Mouse (Mus musculus): ENCODE results near the gene Arnt.

The Arnt gene

GRCm38 (mm10) chr3:95450915-95451314, 16.7 kb downstream of the Arnt start:
- Histone ChIP-seq H3K9me3 (ENCODE audit: low read length) (no peaks in the 10 kb centered on the region), H3K27me3 (ENCODE audit: insufficient read depth, low read length) (no peaks in the 10 kb centered on the region), H3K4me1 (replicated peaks; ENCODE audit: low read depth, low read length) (peaks cover 19% of the 10 kb centered on the region), H3K4me3 (replicated peaks; ENCODE audit: low read length) (no peak overlapping the region), H3K36me3 (ENCODE audit: insufficient read depth, low read length) (peaks cover 59% of the 10 kb centered on the region)
- no peak for TF ChIP-seq CTCF (conservative IDR thresholded peaks at IDR 0.05; ENCODE audit: low read length)
- no peak for TF ChIP-seq NANOG (IDR thresholded peaks at IDR 0.05; ENCODE audit: borderline replicate concordance, low read length)
- TF ChIP-seq POU5F1 (IDR thresholded peaks at IDR 0.05; ENCODE audit: borderline replicate concordance, low read length), result no peak

- no peaks in the 10 kb centered on the region for H3K9me3 ChIP-seq (ENCODE audit: low read length)
These were observed 22.2 kb downstream of the Arnt start for GRCm38 (mm10) chr3:95456367-95456766.

DNA sequence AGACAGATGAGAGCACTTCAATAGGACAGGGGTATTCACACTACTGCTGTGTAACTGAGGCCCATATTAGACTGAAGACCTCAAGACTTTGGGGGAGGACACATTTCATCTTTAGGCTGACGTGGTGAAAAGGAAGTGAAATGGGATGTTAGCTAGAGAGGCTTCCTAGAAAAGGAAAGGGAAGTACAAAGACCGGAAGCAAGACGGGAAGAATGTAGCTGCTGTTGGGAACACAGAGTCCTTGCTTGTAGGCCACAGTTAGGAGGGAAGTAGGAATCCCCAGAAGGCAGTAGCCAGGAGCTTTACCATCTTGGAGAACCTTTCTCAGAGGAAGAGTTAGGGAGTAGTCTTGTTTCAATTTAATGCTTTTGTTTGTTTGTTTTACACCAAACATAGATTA, 23.6 kb downstream of the Arnt start:
- no peaks in the 10 kb centered on the region for H3K27me3 ChIP-seq (ENCODE audit: insufficient read depth, low read length)
- no peak overlapping the region for H3K4me3 ChIP-seq (replicated peaks; ENCODE audit: low read length)
- no peaks in the 10 kb centered on the region for H3K4me1 ChIP-seq (replicated peaks; ENCODE audit: low read depth, low read length)
- no peaks in the 10 kb centered on the region for H3K9me3 ChIP-seq (ENCODE audit: low read length)
- no peak for TF ChIP-seq NANOG (IDR thresholded peaks at IDR 0.05; ENCODE audit: borderline replicate concordance, low read length)
- TF ChIP-seq CTCF (conservative IDR thresholded peaks at IDR 0.05; ENCODE audit: low read length), result no peak
- TF ChIP-seq POU5F1 (IDR thresholded peaks at IDR 0.05; ENCODE audit: borderline replicate concordance, low read length), result no peak
- peaks cover 48% of the 10 kb centered on the region for H3K36me3 ChIP-seq (ENCODE audit: insufficient read depth, low read length)

More at GRCm38 (mm10) chr3:95456367-95456766, 22.2 kb downstream of the Arnt start:
- TF ChIP-seq CTCF (conservative IDR thresholded peaks at IDR 0.05; ENCODE audit: low read length), result no peak
- no peak for TF ChIP-seq POU5F1 (IDR thresholded peaks at IDR 0.05; ENCODE audit: borderline replicate concordance, low read length)
- TF ChIP-seq NANOG (IDR thresholded peaks at IDR 0.05; ENCODE audit: borderline replicate concordance, low read length), result no peak
- H3K4me1 ChIP-seq (replicated peaks; ENCODE audit: low read depth, low read length), result peaks cover 6% of the 10 kb centered on the region
- peaks cover 57% of the 10 kb centered on the region for H3K36me3 ChIP-seq (ENCODE audit: insufficient read depth, low read length)
- H3K4me3 ChIP-seq (replicated peaks; ENCODE audit: low read length), result no peak overlapping the region
- no peaks in the 10 kb centered on the region for H3K27me3 ChIP-seq (ENCODE audit: insufficient read depth, low read length)

DNA sequence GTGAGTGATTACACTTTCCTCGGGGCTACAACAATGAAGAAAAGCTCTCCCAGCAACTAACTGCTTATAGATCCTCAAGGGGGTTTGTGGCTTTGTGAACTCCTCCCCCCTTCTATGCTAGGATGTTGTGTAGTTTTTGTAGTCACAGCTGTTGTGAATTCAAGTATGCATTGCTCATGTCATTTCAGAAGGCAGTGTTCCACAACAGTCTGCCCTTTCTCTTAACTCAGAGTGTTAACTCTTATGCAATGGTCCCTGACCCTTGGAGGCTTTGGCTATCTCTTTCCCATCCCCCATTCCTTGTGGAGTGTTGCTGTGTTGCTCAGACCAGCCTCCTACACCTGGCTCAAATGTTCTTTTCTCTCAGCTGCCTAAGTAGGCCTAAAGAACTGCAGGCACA, 25.2 kb downstream of the Arnt start:
- TF ChIP-seq POU5F1 (IDR thresholded peaks at IDR 0.05; ENCODE audit: borderline replicate concordance, low read length) (no peak), NANOG (IDR thresholded peaks at IDR 0.05; ENCODE audit: borderline replicate concordance, low read length) (no peak), CTCF (conservative IDR thresholded peaks at IDR 0.05; ENCODE audit: low read length) (no peak)
- Histone ChIP-seq H3K36me3 (ENCODE audit: insufficient read depth, low read length) (peaks cover 35% of the 10 kb centered on the region), H3K9me3 (ENCODE audit: low read length) (no peaks in the 10 kb centered on the region), H3K4me1 (replicated peaks; ENCODE audit: low read depth, low read length) (no peaks in the 10 kb centered on the region), H3K27me3 (ENCODE audit: insufficient read depth, low read length) (no peaks in the 10 kb centered on the region), H3K4me3 (replicated peaks; ENCODE audit: low read length) (no peak overlapping the region)

- H3K9me3 ChIP-seq (ENCODE audit: low read length), result no peaks in the 10 kb centered on the region
- no peaks in the 10 kb centered on the region for H3K27me3 ChIP-seq (ENCODE audit: insufficient read depth, low read length)
- TF ChIP-seq NANOG (IDR thresholded peaks at IDR 0.05; ENCODE audit: borderline replicate concordance, low read length) (no peak), POU5F1 (IDR thresholded peaks at IDR 0.05; ENCODE audit: borderline replicate concordance, low read length) (no peak), CTCF (conservative IDR thresholded peaks at IDR 0.05; ENCODE audit: low read length) (no peak)
- no peak overlapping the region for H3K4me3 ChIP-seq (replicated peaks; ENCODE audit: low read length)
- H3K36me3 ChIP-seq (ENCODE audit: insufficient read depth, low read length), result peaks cover 52% of the 10 kb centered on the region
- H3K4me1 ChIP-seq (replicated peaks; ENCODE audit: low read depth, low read length), result no peaks in the 10 kb centered on the region
These were observed 29.7 kb downstream of the Arnt start for GRCm38 (mm10) chr3:95463852-95464251.

DNA sequence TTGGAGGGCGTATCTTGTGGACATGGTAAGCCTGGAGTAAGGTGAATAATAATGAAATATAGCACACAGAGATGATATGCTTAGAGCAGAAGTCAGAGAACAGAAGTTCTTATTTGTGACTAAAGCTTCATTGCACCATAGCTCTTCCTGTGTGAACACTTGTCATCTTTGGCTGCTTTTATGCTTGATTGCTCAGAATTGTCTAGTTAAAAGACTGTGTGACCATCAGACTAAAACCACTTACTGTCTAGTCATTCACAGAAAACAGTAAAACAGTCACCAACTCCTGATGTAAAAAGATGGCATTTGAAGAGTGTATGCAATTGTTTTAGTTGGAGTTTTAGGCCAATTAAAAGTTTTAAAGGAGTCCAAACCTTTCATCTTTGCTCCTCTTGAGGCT, 44.8 kb downstream of the Arnt start:
- no peak overlapping the region for H3K4me3 ChIP-seq (replicated peaks; ENCODE audit: low read length)
- H3K27me3 ChIP-seq (ENCODE audit: insufficient read depth, low read length), result no peaks in the 10 kb centered on the region
- H3K9me3 ChIP-seq (ENCODE audit: low read length), result no peaks in the 10 kb centered on the region
- H3K36me3 ChIP-seq (ENCODE audit: insufficient read depth, low read length), result peaks cover 89% of the 10 kb centered on the region
- TF ChIP-seq CTCF (conservative IDR thresholded peaks at IDR 0.05; ENCODE audit: low read length), result no peak
- TF ChIP-seq POU5F1 (IDR thresholded peaks at IDR 0.05; ENCODE audit: borderline replicate concordance, low read length), result no peak
- no peak for TF ChIP-seq NANOG (IDR thresholded peaks at IDR 0.05; ENCODE audit: borderline replicate concordance, low read length)
- H3K4me1 ChIP-seq (replicated peaks; ENCODE audit: low read depth, low read length), result no peaks in the 10 kb centered on the region

GRCm38 (mm10) chr3:95486421-95486820, 52.2 kb downstream of the Arnt start:
- Histone ChIP-seq H3K4me3 (replicated peaks; ENCODE audit: low read length) (no peak overlapping the region), H3K27me3 (ENCODE audit: insufficient read depth, low read length) (no peaks in the 10 kb centered on the region), H3K36me3 (ENCODE audit: insufficient read depth, low read length) (peaks cover 83% of the 10 kb centered on the region), H3K4me1 (replicated peaks; ENCODE audit: low read depth, low read length) (no peaks in the 10 kb centered on the region), H3K9me3 (ENCODE audit: low read length) (no peaks in the 10 kb centered on the region)
- no peak for TF ChIP-seq CTCF (conservative IDR thresholded peaks at IDR 0.05; ENCODE audit: low read length)
- no peak for TF ChIP-seq POU5F1 (IDR thresholded peaks at IDR 0.05; ENCODE audit: borderline replicate concordance, low read length)
- no peak for TF ChIP-seq NANOG (IDR thresholded peaks at IDR 0.05; ENCODE audit: borderline replicate concordance, low read length)

GRCm38 (mm10) chr3:95488679-95489078, 54.5 kb downstream of the Arnt start:
- TF ChIP-seq CTCF (conservative IDR thresholded peaks at IDR 0.05; ENCODE audit: low read length) (no peak), NANOG (IDR thresholded peaks at IDR 0.05; ENCODE audit: borderline replicate concordance, low read length) (no peak), POU5F1 (IDR thresholded peaks at IDR 0.05; ENCODE audit: borderline replicate concordance, low read length) (no peak)

GRCm38 (mm10) chr3:95490238-95490637, 56.0 kb downstream of the Arnt start:
- Histone ChIP-seq H3K9me3 (ENCODE audit: low read length) (no peaks in the 10 kb centered on the region), H3K27me3 (ENCODE audit: insufficient read depth, low read length) (no peaks in the 10 kb centered on the region), H3K36me3 (ENCODE audit: insufficient read depth, low read length) (peaks cover 89% of the 10 kb centered on the region), H3K4me1 (replicated peaks; ENCODE audit: low read depth, low read length) (no peaks in the 10 kb centered on the region), H3K4me3 (replicated peaks; ENCODE audit: low read length) (no peak overlapping the region)
- no peak for TF ChIP-seq POU5F1 (IDR thresholded peaks at IDR 0.05; ENCODE audit: borderline replicate concordance, low read length)
- no peak for TF ChIP-seq NANOG (IDR thresholded peaks at IDR 0.05; ENCODE audit: borderline replicate concordance, low read length)
- TF ChIP-seq CTCF (conservative IDR thresholded peaks at IDR 0.05; ENCODE audit: low read length), result no peak

More at GRCm38 (mm10) chr3:95488679-95489078, 54.5 kb downstream of the Arnt start:
- no peaks in the 10 kb centered on the region for H3K9me3 ChIP-seq (ENCODE audit: low read length)
- peaks cover 83% of the 10 kb centered on the region for H3K36me3 ChIP-seq (ENCODE audit: insufficient read depth, low read length)
- no peaks in the 10 kb centered on the region for H3K4me1 ChIP-seq (replicated peaks; ENCODE audit: low read depth, low read length)
- no peaks in the 10 kb centered on the region for H3K27me3 ChIP-seq (ENCODE audit: insufficient read depth, low read length)
- no peak overlapping the region for H3K4me3 ChIP-seq (replicated peaks; ENCODE audit: low read length)

Measured in E14TG2a.4 (cell line).